Mouse (Mus musculus): ENCODE measurements around the gene Farsb.
"Not testable (repeated sequence)": the region's sequence is repeated elsewhere in the genome, so short reads cannot be mapped to it uniquely, and the experiment has no call there.

The Farsb gene

DNA sequence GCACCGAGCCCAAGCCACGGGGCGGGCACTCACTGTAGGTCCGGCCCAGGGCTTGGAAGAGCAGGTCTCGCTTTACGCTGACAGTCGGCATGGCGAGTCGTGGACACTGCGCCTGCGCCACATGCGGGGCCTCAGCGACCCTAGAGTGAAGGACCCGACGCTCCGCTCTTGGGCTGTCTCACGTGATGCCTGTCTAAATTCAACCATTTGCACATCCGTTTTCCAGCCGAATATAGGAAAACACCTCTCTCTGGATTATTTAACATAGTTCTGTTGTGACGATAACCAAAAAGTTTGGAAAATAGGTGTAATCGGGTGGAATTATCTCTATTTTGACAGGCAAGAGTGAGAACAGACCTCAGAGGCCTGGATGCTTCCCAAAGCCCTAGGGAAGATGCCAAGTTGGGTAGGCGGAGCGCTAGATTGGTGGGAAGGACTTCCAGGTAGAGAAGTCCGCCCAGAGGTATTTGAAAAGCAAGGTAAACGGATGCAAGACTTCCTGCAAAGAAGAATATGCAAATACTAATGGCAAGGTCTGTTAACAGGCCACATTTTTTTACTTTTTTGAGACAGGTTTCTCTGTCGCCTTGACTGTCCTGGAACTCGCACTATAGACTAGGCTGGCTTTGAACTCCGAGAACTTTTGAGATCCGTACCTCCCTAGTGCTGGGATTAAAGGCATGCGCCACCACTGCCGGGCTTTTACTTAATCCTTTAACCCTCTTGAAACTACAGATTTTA is at the start of gene Farsb:
Gene Farsb, minus strand, starts transcription at position 146 of the 741 bp plus-strand sequence.
- peak; percentile 80 for DNase-seq

DNA sequence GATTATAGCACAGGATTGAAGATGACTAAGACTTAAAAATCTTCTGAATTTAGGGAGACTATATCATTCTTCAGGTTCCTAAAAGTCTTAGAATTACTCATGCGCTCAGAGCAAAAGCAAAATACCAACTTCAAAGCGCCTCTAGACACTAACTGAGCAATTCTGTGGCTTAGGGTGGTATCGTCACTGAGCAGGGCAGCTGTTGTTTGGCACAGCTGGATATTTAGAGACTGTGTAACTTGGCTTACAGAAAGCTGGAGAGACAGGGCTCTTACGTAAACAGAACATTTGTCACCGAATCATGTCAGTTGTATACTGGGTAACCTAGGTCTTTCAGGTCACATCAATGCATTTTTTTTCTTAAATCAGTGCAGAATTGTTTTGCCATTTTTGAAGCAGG is 49.7 kb upstream of the Farsb start:
- no peak for DNase-seq

DNA sequence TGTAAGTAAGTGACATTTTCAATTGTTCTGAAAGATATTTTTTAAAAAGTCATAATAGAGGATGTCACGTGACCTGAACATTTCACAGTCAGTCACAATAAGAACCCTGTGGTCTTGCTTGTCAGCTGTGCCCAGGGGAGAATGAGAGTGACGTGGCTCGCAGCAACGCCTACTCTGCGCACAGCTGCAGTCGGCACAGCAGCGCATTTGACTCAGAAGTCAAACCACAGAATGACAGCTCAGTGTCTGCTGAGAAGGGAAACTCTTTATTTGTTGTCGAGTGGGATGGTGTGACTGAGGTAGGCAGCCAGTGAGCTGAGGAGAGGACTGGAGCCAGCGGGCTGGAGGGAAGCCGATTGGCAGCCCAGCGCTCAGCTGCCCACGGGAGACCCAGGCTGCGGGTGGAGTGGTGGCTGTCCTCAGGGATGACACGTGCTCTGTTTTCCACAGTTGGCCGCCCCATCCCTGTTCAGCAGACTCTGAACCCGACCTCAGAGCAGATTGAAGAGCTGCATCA is 48.9 kb upstream of the Farsb start:
- peak; percentile 84 for DNase-seq

DNA sequence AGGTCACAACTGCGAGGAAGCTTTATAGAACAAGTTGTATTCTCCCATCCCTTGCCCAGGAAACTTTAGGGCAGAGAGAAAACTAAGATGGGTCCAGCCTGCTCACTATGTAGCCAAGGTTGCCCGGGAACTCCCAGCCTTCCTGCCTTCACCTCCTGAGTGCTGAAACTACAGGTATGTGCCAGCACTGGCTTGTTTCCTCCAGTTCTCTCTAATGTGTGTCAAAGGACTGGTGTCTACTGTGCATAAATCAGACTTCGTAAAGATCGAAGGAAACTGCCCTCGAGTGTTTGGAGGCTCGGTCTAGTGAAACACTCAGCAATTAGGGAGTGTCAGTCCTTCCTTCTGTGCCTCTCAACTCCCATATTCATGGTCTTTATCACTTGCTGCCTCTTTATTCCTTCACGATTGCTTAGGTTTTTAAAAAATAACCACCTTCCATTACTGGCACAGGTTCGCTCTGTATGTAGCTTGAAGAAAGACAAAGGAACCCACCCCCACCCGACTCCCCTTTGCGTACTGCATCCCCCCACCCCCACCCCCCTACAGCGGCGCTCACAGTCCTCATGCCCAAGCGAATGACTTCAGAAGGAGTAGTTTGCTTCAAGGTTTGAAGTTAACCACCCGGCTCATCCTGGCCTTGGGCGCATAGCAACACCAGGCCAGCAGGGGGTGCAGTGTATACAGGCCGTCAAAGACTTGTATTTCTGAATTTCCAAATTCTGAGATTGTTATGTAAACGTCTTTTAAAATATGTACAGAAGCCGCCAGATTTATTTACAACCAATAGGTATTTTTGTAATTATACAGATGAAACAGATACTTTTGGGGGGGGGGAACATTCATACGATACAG is 47.8 kb upstream of the Farsb start:
- peak; percentile 69 for DNase-seq

DNA sequence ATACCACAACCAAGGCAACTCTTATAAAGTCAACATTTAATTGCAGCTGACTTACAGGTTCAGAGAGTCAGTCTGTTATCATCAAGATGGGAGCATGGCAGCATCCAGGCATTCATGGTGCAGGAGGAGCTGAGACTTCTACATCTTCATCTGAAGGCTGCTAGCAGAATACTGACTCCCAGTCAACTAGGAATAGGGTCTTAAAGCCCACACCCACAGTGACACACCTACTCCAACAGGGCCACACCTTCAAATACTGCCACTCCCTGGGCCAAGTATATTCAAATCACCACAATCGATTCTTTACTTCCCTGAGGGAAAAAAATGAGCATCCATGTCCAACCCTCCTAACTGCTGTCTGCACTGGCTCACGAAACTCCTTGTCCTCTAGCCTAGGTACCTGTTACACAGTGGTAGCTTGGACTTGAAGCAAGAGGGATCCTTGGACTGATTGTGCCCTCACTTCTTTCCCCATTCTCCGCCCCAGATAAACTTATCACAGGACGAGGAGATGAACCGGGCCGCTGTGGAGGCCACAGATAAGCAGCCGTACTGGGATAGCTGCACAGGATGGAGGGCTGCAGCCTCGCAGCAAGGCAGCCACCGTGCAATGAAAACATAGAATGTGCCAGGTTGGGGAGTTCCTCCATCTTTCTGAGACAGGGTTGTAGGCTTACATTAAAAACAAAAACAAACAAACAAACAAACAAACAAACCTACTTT is 45.9 kb upstream of the Farsb start:
- DNase-seq: no peak

DNA sequence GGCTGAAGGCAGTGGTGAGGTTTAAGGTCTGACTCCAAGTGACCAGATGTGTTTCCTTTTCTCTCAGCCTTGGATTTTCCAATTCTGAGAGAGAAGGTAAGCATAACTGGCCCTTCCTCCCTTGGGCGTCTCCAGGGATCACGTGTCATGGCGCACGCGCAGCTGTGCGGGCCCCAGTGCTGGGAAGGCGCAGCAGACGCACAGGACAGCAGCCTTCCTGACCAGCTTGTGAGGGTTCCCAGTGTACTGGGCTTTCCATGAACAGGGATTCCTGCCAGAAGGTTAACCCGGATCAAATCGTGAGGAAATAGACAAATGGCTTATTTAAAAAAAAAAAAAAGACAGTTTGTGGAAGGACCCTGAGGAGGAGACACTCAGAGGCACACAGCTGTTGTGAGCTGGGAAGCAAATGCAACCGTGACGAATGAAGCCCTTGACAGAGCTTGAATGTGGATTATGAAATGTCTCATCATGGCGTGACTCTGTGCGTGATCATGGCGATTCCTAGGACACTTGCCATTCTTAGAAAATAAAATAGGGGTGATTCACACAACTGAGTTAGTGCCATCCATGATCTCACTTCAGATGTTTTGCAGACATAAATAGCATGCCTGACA is 43.6 kb upstream of the Farsb start:
- no peak for DNase-seq

DNA sequence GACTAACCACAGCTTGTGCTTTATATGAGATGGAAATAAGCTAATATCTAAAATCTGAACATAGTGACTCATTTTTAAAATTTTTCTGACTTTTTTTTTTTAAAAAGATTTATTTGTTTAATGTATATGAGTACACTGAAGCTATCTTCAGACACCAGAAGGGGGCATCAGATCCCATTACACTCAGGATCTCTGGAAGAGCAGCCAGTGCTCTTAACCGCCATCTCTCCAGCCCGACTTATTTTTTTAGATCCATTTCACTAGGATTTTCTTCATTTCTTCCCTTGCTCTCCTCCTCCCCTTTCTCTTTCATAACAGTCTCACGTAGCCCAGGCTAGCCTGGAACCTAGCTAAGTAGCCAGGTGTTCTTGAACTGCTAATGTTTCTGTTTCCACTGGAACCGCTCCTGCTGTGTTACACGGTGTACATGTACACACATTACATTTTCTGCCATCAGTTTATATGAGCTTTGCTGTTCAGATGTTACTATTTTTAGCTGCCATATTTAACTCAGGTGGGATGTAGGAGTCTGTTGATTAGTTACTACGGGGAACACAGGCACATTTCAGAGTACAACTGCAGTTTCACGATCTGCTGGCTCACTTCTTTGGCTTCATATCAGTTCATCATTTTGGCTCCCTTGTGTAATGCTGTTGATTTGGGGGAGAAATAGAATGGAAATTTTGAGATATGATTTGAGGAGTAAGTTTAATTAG is 42.0 kb upstream of the Farsb start:
- DNase-seq: no peak

DNA sequence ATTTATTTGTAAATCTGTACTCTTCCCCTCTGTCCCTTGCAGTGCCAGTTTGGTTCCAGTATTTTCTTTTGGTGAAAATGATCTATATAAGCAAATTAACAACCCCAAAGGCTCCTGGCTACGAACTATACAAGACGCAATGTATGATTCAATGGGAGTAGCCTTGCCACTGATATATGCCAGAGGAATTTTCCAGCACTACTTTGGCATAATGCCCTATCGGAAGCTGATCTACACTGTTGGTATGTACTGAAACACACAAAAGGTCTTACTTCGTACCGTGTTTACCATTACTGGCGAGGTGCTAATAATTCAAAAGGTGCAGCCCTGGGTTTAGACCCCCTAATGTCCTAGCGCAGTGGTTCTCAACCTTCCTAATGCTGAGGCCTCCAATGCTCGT is 40.3 kb upstream of the Farsb start:
- no peak for DNase-seq

DNA sequence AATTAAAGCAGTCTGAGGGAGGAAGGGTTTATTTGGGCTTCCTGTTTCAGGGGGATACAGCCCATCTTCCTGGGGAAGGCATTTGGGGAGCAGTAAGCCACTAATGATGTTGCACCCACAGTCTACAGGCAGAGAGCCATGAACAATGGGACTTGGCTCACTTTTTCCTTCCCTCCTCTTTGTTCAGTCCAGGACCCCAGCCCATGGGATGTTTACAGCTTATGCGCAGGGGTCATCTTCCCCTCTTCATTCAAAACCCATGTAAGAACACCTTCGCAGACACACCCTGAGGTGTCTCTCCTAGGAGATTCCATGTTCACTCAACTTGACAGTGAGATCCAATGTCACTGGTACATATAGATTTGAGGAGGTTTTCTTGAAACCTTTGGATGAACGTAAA is 39.7 kb upstream of the Farsb start:
- DNase-seq: no peak

DNA sequence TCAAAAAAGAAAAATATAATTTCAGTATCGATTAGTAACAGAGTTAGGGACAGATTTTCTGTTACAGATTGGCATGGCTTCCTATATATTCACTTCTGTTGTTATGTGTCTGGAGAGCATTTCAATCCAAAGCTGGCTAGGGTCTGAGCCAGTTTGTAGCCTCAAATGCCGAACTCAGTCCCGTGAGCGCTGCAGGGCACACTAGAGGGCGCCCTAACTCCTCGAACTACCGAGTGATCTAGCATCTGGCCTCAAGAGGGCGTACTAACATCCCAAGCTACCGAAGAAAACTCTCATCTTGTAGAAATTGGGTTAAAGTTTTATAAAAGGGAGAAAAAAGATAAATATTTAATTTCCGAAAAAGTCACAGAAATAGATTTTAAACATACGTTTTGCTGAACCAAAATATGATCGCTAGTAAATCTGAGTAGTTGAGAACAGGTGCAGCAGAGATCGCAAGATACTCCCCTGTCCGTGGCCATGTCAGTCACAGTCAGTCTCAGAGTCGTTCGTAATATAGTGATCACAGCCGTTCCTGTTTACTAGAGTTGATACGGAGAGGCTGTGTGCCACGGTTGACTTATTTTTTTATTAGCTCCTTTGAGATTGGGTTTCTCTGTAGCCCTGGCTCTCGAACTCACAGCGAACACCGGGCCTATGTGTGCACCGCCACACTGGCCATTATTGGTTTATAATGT is 36.6 kb upstream of the Farsb start:
- DNase-seq: peak; percentile 54

DNA sequence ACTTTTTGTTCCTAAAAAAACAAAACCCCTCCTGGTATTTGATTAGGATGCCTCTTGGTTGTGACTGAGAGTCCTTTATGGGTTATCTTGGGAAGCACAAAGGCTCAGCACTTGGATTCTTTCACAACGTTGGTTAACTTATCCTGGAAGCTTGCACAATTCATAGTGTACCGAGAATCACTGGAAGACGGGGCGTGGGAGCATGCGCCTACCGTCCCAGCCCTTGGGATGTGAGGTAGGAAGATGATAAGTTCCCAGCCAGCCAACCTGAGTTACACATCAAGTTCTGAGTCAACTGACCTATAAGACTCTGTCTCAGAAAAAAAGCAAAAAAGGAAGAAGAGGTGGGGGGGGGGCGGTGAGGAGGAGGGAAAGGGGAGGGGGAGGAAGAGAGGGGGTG is 30.2 kb upstream of the Farsb start:
- DNase-seq: no peak

DNA sequence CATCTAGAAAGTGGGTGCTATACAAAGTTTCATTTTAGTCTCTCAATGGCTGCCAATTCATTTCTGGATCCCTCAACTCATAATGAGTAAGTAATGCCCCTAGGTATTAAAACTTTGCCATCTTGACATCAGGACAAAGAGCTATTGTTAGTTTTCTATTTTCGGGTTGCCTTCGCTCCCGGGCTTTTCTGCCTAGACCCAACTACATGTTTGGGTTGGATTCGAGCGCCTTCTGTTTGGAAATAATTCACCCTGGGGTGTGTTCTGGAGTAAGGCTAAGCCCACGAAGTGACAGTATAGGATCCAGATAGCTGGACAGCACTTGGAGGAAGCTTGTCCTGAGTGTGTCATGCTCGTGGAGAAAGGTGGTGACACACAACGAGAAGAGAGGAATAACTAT is 24.1 kb upstream of the Farsb start:
- no peak for DNase-seq

DNA sequence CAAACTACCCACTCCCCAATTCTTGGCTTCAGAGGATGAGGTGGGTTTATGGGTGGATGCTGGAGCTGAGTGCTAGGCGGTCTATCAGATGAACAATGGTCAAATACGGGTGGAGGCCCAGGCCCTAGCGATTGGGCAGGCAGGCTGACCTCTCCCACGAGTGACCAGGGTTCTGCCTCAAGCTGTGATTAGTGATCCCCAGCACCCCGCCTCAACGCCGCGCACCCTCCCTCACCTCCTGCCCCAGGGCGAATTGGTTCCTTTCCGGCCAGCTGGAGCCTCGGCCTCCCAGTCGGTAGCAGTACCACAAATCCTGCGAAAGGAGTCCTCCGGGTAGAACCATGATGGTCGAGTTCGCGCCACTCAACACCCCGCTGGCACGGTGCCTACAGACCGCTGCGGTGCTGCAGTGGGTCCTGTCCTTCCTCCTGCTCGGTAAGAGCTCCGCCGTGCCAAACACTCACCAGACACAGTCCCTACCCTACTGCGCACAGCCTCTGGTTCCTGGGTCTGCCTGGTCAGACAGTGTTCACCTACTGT is 23.0 kb upstream of the Farsb start, which contains the start of gene BC035947:
Gene BC035947, minus strand, starts transcription at position 538 of the 540 bp plus-strand sequence.
- no peak for DNase-seq

DNA sequence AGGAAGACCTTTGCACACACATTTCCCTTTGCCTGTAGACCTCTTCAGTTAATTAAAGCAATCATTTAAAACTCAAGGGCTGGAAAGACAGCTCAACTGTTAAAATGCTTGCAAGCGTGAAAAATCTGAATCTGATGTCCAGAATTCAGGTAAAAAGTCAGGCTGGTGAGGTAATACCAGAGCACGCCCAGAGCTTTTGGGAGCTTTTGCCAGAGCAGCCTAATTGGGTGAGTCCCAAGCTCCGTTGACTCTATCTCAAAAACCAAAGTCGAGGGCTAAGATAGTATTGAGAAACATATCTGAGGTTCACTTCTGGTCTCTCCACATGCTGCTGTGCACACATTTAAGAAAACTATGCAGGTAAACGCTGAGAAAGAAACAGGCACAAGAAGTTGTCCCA is 22.2 kb upstream of the Farsb start, which contains the start of gene Mogat1:
Gene Mogat1, plus strand, starts transcription at position 130 of the 400 bp plus-strand sequence.
- no peak for DNase-seq

DNA sequence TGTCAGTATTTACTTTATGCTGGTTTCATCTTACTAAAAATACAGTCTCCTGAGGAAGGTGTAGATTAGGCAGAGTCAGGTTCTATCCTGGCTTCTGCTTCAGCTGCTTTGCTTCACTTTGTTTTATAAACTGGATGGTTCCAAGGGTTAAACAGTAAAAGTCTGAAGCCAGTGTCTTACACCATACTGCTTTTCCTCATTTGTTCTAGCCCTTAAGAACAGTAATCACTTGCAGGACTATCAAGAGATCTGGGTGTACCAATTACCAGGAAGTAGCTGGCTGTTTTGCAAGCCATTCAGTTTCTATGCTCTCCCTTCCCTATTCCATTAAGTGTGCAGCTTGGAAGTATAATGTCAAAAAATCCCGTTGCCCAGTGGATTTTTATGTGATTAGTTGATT is 18.4 kb upstream of the Farsb start:
- no peak for DNase-seq

DNA sequence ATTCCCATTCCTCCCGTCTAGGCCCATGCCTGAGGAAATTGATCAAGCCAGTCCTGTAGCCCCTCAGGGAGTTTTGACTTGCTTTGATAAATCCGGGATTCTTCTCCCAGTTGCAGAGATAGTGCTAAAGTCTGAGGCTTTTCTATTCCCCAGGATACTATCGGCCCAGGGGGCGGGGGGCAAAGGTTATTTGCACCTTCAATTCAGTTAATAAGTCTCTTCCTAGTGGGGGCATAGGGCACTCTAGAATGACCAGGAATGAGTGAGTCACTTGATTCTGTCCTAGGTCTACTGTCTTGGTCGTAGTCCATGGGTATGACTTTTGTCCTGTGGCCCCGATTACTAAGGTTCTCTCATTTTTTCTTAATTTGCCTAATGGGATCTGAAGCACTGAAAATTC is 13.8 kb upstream of the Farsb start:
- no peak for DNase-seq

DNA sequence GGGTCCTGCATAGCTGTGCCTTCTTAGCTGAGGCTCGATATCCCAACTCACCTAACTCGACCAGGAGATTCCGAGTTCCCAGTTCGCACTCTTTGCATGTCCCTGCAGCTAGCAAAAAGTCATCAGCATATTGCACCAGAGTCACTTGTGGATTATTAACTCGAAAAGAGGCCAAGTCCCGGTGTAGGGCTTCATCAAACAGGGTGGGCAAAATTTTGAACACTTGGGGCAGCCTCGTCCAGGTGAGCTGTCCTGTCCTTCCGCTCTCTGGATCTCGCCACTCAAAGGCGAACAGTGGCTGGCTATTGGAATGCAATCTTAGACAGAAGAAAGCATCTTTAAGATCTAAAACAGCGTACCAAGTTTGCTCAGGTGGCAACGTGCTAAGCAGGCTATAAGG is 13.2 kb upstream of the Farsb start:
- DNase-seq: not testable (repeated sequence)

DNA sequence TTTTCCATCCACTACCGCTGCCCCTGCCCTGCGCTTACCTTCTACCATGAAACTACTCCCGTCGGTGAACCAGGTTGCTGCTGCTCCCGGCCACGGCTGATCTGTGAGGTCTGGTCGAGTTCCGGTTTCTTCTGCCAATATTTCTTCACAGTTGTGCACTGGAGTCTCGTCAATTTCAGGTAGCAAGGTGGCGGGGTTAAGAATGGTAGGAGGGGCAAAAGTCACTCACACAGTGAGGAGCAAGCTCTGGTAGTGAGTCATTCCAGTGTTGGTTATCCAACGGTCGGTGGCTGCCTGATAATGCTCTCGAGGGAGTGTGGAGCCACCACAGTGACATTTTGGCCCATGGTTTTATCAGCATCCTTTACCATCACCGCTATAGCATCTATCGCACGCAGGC is 12.3 kb upstream of the Farsb start:
- no peak for DNase-seq

DNA sequence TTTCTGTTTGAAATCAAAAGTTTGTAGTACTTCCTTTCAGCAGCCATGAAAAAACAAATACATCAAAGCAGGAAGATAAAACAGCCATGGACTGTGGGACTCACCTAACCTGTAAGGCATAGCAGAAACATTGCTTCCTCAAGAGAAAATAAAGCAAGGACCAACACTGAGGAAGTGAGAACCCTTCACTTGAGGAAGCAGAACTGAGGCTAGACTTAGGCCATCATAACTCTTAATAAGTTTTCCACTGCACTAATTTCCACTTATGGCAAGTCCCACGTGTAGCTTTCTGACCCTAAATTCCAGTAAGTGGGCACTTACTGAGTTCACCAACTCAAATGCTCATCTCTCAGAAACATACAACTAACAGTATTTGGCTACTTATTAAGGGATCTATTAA is 1.4 kb upstream of the Farsb start:
- no peak for DNase-seq

DNA sequence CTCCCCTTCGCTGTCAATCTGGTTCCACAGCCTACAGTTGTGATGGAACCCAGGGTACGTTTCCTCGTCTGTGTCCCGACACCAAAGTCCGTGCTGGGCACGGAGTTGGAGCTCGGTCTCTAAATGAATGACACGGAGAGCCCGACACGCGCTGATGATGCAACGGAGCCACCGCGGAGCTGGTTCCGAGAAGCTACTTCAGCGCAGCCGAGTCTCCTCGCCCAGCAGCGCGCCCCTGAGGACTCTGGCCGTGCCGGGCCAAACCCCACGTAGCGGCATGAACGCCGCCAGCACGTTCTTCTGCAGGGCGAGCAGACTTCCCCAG is 308 bp downstream of the Farsb start:
- peak; percentile 85 for DNase-seq

DNA sequence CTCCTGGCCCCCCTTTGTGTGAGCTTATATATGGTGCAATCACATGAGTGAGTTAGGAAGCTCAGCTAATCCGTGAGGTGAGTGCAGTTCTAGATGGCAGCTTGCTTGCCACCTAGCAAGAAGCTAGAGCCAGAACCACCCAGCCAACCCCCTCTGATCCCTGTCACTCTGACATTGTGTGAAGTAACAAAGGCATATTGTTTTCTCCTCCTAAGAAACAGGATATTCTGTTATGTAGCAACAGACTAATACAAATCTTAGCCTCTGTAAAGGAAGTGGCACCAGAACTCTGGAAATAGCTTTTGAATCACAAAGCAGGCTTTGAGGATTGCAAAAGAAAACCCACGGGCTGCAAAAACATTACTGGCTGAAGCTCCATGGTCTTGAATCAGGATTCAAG is 4.3 kb downstream of the Farsb start:
- DNase-seq: no peak

All from right cerebral cortex, postnatal 25 days (tissue).